Mouse (Mus musculus): Measurements from ENCODE around the gene Lrp2. TPM values are rescaled to one million over a fixed set of nuclear protein-coding genes. Genes with fewer than 3 reads are reported as not detected.
A peak's percentile ranks its signal among the peaks of the same experiment; 100 is the strongest.

Lrp2 gene
- total RNA-seq, 2 experiments from 2014 or later, result 0.09 to 0.17 TPM

- intact Hi-C loops (cut with DNase I), result loop anchor here (5.0 kb wide), 3 partner anchors 150 to 865 kb away; no protein-coding TSS in a partner anchor
Observed at GRCm38 (mm10) chr2:69427141-69427540, 158.7 kb downstream of the Lrp2 start.

DNA sequence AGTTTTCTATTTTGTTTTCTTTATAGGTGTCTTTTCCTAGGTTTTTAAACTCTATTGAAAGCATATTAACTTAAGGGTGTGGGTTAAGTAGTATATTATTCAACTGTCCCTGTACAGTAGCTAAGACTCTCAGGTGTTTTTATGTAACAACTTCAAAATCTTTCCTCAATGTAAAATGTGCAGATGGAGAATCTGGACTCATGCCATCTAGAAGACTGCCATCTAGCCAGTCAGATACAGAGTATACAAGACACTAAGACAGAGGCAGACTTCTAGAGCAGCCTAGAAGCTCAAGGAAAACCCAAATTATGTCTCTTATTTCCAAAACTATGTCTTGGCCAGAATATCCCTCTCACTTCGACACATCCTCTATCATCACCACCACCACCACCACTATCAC, 159.8 kb downstream of the Lrp2 start:
- intact Hi-C loops (cut with DNase I), result loop anchor here (5.0 kb wide), 3 partner anchors 149 to 864 kb away; no protein-coding TSS in a partner anchor
- DNase-seq (ENCODE audit: low spot score in 2 of 2), result peak in 1 of 2 experiments; percentile 36

More at GRCm38 (mm10) chr2:69427141-69427540, 158.7 kb downstream of the Lrp2 start:
- no peak for DNase-seq (ENCODE audit: low spot score in 2 of 2)

DNA sequence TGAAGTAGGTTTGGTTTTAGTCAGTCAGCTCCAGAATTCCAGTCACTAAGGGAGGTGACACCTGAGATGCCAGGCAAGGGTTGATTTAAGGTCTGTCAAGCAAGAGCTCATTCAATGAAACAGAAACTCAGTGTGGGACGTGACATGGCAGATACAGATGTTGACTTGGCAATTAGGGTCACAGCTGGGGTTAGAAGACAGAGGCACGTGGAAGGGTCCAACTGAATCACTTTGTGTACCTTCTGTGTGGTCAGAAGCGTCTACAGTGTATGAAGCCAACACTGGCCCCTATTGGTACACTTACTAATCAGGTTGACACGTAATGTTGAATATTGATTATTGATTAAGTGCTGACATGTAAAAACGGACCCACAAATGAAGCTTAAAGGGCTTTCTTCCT, 161.0 kb downstream of the Lrp2 start:
- intact Hi-C loops (cut with DNase I), result loop anchor here (5.0 kb wide), 3 partner anchors 148 to 863 kb away; no protein-coding TSS in a partner anchor
- DNase-seq (ENCODE audit: low spot score in 2 of 2), result no peak

DNA sequence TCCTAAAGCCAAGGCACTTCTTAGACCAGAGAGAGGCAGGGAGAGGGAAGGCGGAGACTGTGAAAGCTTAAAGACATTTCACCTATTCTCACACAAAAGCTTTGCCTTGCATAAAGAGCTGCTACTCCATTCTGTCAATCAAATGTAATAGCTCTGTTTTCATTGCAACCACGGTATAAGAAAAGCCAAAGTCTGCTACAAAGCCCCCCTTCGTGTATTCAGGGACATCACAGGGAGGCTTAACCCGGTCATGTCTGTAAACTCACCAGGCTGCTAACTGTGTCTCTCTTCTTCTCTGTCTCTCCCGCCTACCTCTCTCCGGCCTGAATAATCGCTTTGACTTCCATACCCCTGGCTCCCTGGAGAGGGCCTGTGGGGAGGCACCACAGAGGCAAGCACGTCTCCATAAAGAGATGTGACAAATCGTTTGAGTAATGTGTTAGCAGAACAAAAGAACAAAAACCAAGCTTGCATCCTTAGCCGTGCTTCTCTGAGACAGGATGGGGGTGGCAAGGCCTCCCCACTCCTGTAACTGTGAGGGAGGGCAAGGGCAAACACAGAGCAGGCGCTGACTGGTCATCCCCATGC, 167.5 kb downstream of the Lrp2 start:
- DNase-seq (ENCODE audit: low spot score in 2 of 2), result no peak
- intact Hi-C loops (cut with DNase I), result no loop called here

- intact Hi-C loops (cut with DNase I), result no loop called here
Observed at GRCm38 (mm10) chr2:69415070-69415469, 170.8 kb downstream of the Lrp2 start.

GRCm38 (mm10) chr2:69414539-69414938, 171.3 kb downstream of the Lrp2 start:
- intact Hi-C loops (cut with DNase I), result no loop called here

More at GRCm38 (mm10) chr2:69415070-69415469, 170.8 kb downstream of the Lrp2 start:
- no peak for DNase-seq (ENCODE audit: low spot score in 2 of 2)

DNA sequence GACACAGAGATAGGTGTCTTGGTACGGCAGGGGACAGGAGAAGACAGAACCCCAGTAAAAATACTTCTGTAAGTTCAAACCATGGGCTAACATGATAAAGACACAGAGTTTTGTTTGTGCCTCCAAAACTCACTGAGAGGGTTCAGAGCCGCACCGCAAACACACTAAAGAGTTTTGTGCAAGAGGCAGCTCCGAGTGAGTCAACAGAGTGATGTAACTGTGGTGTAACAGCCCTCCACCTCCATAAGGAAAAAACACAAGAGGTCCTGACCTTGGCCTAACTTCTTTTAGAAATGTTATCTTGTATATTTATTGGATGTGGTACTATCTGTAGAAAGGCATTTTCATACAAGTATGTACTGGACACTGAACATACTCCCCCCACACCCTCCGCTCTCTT, 180.2 kb downstream of the Lrp2 start:
- intact Hi-C loops (cut with DNase I), result no loop called here
- DNase-seq (ENCODE audit: low spot score in 2 of 2), result no peak

More at GRCm38 (mm10) chr2:69414539-69414938, 171.3 kb downstream of the Lrp2 start:
- DNase-seq (ENCODE audit: low spot score in 2 of 2), result no peak

GRCm38 (mm10) chr2:69402309-69402708, 183.6 kb downstream of the Lrp2 start:
- intact Hi-C loops (cut with DNase I), result no loop called here
- DNase-seq (ENCODE audit: low spot score in 2 of 2), result peak in 1 of 2 experiments; percentile 10

DNA sequence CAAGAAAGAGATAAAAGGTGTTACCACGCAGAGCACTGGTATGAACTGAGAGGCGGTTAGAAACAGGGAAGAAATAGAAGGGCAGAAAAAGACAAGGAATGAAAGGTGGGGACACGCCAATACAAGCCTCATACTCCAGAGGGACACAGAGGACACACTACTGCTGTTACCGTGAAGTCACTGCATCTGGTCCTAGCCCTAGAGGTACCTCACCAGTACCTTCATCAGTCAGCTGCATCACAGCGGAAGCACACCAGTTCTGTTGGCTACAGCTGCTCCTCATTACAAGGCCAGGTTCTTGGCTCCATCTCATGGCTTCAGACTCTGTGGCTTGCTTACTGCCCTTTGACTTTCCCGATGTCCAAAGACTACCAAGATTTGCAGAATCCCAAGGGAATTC, 184.0 kb downstream of the Lrp2 start:
- DNase-seq (ENCODE audit: low spot score in 2 of 2), result no peak
- intact Hi-C loops (cut with DNase I), result no loop called here

DNA sequence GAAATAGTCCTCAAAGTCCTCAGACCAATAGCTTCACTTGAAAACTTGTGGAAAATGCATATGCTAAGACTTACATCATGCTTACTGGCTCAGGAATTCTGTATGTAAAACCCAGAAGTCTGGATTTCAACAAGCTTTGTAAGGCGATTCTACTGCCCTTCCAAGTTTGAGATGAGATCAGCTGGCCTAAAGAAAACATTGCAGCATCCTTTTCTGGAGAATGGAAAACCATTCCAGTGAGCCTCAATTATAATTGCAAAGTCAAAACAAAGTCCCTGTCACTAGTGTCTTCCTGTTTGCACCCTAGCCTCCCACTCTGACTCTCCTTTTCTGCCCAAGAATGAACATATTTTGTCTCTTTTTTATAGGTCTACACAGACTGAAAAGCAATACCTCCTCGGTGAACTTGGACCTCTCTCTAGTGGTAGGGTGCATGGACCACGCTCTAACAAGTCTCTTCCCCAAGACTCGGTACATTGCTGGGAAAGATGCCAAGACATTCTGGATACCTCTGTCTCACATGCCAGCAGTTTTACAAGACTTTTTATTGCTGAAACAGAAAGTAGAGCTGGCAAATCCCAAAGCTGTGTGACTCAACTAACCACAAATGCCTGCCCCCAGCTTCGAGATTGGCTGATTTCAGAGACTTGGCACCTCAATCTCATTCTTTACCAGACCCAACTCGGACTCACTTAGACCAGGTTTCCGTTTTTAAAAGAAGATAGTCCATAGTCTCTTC, 184.8 kb downstream of the Lrp2 start:
- intact Hi-C loops (cut with DNase I), result no loop called here

DNA sequence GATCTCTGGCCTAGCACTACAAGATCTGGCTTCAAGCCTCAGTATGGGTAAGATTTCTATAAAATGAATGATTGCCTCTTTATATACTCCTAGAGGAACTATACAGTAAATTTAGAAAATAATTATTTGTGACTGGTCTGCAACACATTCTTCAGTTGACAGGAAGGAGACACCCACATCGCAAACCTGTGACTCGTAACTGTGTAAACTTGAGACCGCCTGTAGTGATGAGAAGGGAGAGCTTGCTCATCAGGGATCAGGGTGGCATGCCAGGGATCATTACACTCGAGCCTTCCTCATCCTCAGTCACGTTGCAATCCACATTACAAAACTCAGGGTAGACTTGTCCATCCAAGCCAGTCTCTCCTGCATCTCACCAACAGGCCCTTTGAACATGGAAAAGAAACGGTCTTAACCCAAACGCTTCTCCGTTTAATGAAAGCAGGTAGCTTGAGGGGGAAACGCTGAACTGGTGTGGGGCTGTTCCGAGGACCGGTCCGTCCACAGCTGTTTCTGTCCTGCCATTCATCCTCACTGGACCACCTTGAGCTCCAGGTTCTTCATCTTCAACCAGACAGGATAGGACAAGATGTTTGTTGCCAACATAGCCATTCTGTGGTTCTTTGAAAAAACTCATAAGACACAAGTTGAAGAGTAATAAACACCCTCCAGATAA, 189.0 kb downstream of the Lrp2 start:
- no peak for DNase-seq (ENCODE audit: low spot score in 2 of 2)
- intact Hi-C loops (cut with DNase I), result no loop called here

More for the DNA sequence above, 184.8 kb downstream of the Lrp2 start:
- DNase-seq (ENCODE audit: low spot score in 2 of 2), result no peak

GRCm38 (mm10) chr2:69395597-69396248, 190.1 kb downstream of the Lrp2 start:
- intact Hi-C loops (cut with DNase I), result no loop called here
- DNase-seq (ENCODE audit: low spot score in 2 of 2), result no peak

DNA sequence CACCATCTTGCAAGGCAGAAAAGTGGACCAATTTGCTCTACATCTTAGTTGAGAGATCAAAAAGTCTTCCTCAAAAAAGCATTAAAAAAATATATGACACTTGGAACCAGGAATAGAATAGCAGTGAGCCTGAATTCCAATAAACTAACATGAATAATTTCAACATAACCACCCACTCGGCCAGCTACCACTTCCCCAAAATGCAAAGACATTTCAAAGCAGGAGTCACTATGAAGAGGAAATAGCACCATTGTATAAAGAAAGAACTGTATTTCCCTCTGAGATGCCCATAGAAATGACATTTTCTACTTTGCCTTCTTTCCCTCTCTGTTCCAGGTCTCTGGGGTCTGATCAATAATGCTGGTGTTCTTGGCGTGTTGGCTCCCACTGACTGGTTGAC, 191.9 kb downstream of the Lrp2 start:
- intact Hi-C loops (cut with DNase I), result no loop called here
- no peak for DNase-seq (ENCODE audit: low spot score in 2 of 2)

DNA sequence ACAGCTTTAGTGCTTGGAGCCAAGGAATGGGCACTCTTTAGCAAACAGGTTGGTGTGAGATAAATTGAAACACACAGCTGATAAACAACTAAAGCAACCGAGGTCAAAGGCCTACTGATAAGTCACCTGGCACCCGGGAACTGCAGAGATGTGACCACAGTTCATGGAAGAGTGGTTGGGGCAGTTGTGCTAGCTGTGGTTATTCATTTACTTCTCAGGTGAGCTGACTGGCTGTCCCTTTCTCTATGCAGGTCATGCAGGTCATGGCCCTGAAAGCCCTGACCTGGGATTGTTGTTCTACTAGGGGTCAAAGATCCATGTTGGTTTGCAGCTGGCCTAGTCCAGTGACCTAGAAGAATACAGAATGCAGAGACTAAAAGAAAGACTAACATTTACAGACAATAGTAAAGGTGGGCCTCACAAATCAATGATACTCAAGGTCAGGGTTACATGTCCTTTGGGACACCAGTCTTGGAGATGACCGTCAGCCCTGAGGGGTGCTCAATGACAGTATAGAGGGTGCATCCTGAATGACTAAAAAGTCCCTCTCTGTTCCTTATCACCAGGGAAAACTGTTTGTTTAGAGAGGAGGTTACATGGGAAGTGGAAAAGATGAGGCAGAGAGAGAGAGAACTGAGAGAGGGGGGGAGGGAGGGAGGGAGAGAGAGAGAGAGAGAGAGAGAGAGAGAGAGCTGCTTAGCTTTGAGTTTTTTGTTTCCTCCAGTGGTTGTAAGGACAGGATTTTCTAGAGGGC, 199.6 kb downstream of the Lrp2 start:
- no peak for DNase-seq (ENCODE audit: low spot score in 2 of 2)
- intact Hi-C loops (cut with DNase I), result no loop called here

DNA sequence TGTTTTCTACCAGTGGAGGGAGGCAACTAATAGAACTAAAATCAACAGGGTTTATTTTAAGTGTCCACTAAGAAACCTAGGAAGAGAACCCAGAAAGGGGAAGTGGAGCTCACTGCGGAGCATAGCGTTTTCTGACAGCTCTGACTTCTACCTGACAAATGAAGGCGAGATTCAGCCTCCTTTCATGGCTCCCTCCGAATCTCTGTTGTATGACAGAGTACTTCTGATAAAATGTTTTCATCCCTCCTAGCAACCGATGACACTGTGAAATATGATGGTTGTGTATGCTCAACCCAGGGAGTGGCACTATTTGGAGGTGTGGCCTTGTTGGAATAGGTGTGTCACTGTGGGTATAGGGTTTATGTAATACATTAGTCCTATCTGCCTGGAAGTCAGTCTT, 203.0 kb downstream of the Lrp2 start:
- intact Hi-C loops (cut with DNase I), result no loop called here
- DNase-seq (ENCODE audit: low spot score in 2 of 2), result no peak

- DNase-seq (ENCODE audit: low spot score in 2 of 2), result no peak
- intact Hi-C loops (cut with DNase I), result no loop called here
Observed at GRCm38 (mm10) chr2:69381740-69382139, 204.1 kb downstream of the Lrp2 start.

- DNase-seq (ENCODE audit: low spot score in 2 of 2), result no peak
- intact Hi-C loops (cut with DNase I), result no loop called here
Observed at GRCm38 (mm10) chr2:69380281-69380680, 205.6 kb downstream of the Lrp2 start, which contains the start of gene Dhrs9. Dhrs9 (plus strand) TSS chr2:69380445.

GRCm38 (mm10) chr2:69379801-69380200, 206.1 kb downstream of the Lrp2 start:
- no peak for DNase-seq (ENCODE audit: low spot score in 2 of 2)
- intact Hi-C loops (cut with DNase I), result no loop called here

DNA sequence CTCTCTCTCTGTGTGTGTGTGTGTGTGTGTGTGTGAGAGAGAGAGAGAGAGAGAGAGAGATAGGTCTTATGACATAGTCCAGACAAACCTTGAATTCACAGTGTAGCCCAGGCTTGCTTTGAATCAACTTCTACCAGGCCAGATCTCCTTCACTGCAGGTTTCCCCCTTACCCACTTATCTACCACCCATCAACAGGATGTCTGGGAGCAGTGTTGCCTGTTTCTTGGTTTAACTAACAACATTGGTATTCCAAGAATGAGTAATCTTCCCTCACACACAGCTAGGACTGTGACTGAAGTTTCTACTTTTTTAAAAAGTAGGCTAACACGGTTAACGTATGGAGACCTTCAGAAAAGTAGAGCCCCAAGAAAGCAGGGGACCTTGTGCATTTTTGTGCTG, 209.1 kb downstream of the Lrp2 start:
- intact Hi-C loops (cut with DNase I), result no loop called here

More for the DNA sequence above, 209.1 kb downstream of the Lrp2 start:
- no peak for DNase-seq (ENCODE audit: low spot score in 2 of 2)
